Mouse (Mus musculus): ENCODE measurements around the gene Bach1. TPM values are rescaled to one million over a fixed set of nuclear protein-coding genes. Genes with fewer than 3 reads are reported as not detected.

Gene Bach1
- total RNA-seq, 2 experiments from 2014 or later: 14.5 to 15.6 TPM

Other genes starting within 250 kb of the Bach1 start
- gene Usp16, start 244.2 kb upstream of the Bach1 start, total RNA-seq (2021): 10 to 100 TPM; 48.7 to 52.8 TPM
- 100 to 1,000 TPM; 171 to 179 TPM for gene Cct8, start 203.1 kb upstream of the Bach1 start, total RNA-seq (2021)
- under 1 TPM; 0.71 to 0.91 TPM for gene Map3k7cl, start 145.6 kb upstream of the Bach1 start, total RNA-seq (2021)